Comparison of ENCODE assay signal across 7 mouse cellular contexts in the genomic region with DNA sequence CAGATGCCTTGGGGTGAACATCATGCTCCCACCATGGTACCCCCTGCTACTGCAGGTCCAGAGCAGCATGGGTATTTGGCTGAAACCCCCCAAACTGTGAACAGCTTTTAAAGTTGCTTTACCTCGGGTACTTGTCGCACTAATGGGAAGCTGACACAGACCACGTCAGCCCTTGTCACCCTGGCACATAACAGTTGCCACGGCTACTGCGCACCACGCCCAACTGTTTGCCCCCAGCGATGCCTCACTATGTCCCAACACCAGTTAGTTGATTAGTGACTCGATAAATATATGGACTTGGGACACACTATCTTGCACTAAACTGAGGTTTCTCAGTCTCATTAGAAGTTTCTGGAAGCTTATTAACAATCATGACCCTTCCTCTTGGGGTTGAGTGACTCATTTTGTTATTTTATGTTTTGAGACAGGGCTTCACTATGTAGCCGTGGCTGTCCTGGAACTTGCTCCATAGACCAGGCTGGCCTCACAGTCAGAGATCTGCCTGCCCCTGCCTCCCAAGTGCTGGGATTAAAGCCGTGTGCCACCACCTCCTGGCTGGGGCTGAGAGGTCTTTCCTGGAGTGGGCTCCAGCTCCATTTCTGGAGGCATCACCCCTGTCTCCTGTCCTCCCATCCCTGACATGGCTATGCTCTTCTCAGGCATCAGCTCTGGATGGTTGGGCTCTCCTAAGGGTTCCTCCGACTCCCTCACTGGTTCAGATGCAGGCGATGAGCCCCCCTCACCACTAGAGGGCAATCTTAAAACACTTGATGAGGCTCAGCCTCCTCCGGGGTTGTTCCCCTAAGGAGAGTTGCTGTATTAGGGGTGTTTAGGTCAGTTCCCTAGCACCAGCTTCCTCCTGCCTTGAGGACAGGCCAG. TPM values are rescaled to one million over a fixed set of nuclear protein-coding genes. Genes with fewer than 3 reads are reported as not detected.
DNase-seq lines count a peak whose midpoint lies in the region; ATAC-seq and TF ChIP-seq lines count a peak whose summit lies in the region.

No protein-coding gene starts in this region.

- H3K27me3 ChIP-seq in intestine, postnatal 0 days (replicated peaks; ENCODE audit: control insufficient read depth, insufficient read depth, low read length): no peaks in the 10 kb centered on the region
- H3K27me3 ChIP-seq in midbrain, embryonic 12.5 days: no peaks in the 10 kb centered on the region
- H3K27me3 ChIP-seq in small intestine, adult 2 months (ENCODE audit: control insufficient read depth, insufficient read depth, low read length): no peaks in the 10 kb centered on the region

- intact Hi-C loops in left cerebral cortex, postnatal 4 days (cut with DNase I): loop anchor here (10.0 kb wide), 1 partner anchor 89 kb away; no protein-coding TSS in a partner anchor

- TF ChIP-seq CTCF in intestine, postnatal 0 days (IDR thresholded peaks at IDR 0.05; ENCODE audit: low read depth): peak; percentile 93
- TF ChIP-seq CTCF in small intestine, adult 2 months (IDR thresholded peaks at IDR 0.05; ENCODE audit: extremely low read depth, insufficient read length, insufficient replicate concordance, low read depth, low read length): peak; percentile 92

- peak; percentile 77 for ATAC-seq in intestine, postnatal 0 days
- peak; percentile 78 for ATAC-seq in midbrain, embryonic 12.5 days (ENCODE audit: low FRiP score, low read depth)

- no peak for TF ChIP-seq POLR2A in small intestine, adult 2 months (IDR thresholded peaks at IDR 0.05; ENCODE audit: low read depth, low read length)

- no peak overlapping the region for H3K9ac ChIP-seq in intestine, postnatal 0 days (ENCODE audit: low read depth, low read length)
- H3K9ac ChIP-seq in midbrain, embryonic 12.5 days (replicated peaks): no peak overlapping the region

- no peaks in the 10 kb centered on the region for H3K9me3 ChIP-seq in intestine, postnatal 0 days (ENCODE audit: control insufficient read depth)
- H3K9me3 ChIP-seq in midbrain, embryonic 12.5 days: no peaks in the 10 kb centered on the region

- peak; percentile 55 for DNase-seq in adrenal gland, adult 8-10 months
- peak; percentile 67 for DNase-seq in embryo, embryonic 11.5 days (ENCODE audit: low read depth, low spot score)
- peak; percentile 58 to 75 for DNase-seq in gastrocnemius, postnatal 4 days (ENCODE audit: low spot score in 2 of 2)
- DNase-seq in left cerebral cortex, postnatal 4 days: peak; percentile 77

- H3K27ac ChIP-seq in intestine, postnatal 0 days (ENCODE audit: low read depth, low read length): no peak overlapping the region
- H3K27ac ChIP-seq in midbrain, embryonic 12.5 days (replicated peaks): no peak overlapping the region
- no peak overlapping the region for H3K27ac ChIP-seq in small intestine, adult 2 months (ENCODE audit: insufficient read depth, low read depth, low read length)

- peaks cover 4% of the 10 kb centered on the region; the same call in 1 of the 2 replicates for H3K4me1 ChIP-seq in intestine, postnatal 0 days (replicated peaks; ENCODE audit: control insufficient read depth, insufficient read depth, low read length)
- H3K4me1 ChIP-seq in midbrain, embryonic 12.5 days: 0 out of 2 replicates have a peak, but pooled peaks cover 3% of the 10 kb centered on the region
- peaks cover 5% of the 10 kb centered on the region; the same call in 1 of the 2 replicates for H3K4me1 ChIP-seq in small intestine, adult 2 months (ENCODE audit: control insufficient read depth, insufficient read depth, insufficient read length, low read length)

- peak overlapping the region; percentile 53 for H3K4me2 ChIP-seq in intestine, postnatal 0 days (replicated peaks; ENCODE audit: low read depth)
- H3K4me2 ChIP-seq in midbrain, embryonic 12.5 days (replicated peaks): peak overlapping the region; percentile 42

- no peaks in the 10 kb centered on the region for H3K36me3 ChIP-seq in intestine, postnatal 0 days (ENCODE audit: control insufficient read depth, insufficient read depth)
- H3K36me3 ChIP-seq in midbrain, embryonic 12.5 days: no peaks in the 10 kb centered on the region
- H3K36me3 ChIP-seq in small intestine, adult 2 months (ENCODE audit: control insufficient read depth, insufficient read depth, low read length): no peaks in the 10 kb centered on the region

- H3K4me3 ChIP-seq in intestine, postnatal 0 days (ENCODE audit: low read depth, low read length): no peak overlapping the region
- H3K4me3 ChIP-seq in midbrain, embryonic 12.5 days: 0 out of 2 replicates have a peak overlapping the region, but pooled peaks have one; percentile 5
- no peak overlapping the region for H3K4me3 ChIP-seq in small intestine, adult 2 months (ENCODE audit: low read depth, low read length)

- WGBS in intestine, postnatal 0 days: 54% methylated on average over 13 of the region's 13 CpGs
- 64% methylated on average over 13 of the region's 13 CpGs for WGBS in midbrain, embryonic 12.5 days
- 42% methylated on average over 13 of the region's 13 CpGs for whole genome bisulfite sequencing in small intestine, adult 2 months

RNA-seq across cellular contexts. Expression of gene Sccpdh, which starts 22.7 kb away (rescaled TPM):
- 10 to 100 TPM; 33.2 to 41.7 (median 35.9) TPM for total RNA-seq in adrenal gland, adult 8-10 months (2022)
- 10 to 100 TPM; 72.9 to 79.8 TPM for total RNA-seq in gastrocnemius, postnatal 4 days (2021)
- 111 and 113 TPM in 2 replicates for polyA plus RNA-seq in intestine, postnatal 0 days (2015; fragmentation: Nextera tagmentation; extraction: Ambion mirVana)
- total RNA-seq in left cerebral cortex, postnatal 4 days (2021): 10 to 100 TPM; 88.3 to 88.5 TPM
- polyA plus RNA-seq in midbrain, embryonic 12.5 days (2016; fragmentation: Nextera tagmentation; extraction: Ambion mirVana): 90.1 and 96.3 TPM in 2 replicates
- 8.3 and 8.4 TPM in 2 replicates for polyA plus RNA-seq in small intestine, adult 2 months (2012; rRNA removed)
